Mouse (Mus musculus) retina, embryonic 14.5 days (tissue): ENCODE measurements around the gene Atp1b4.
"Not testable (repeated sequence)": the region's sequence is repeated elsewhere in the genome, so short reads cannot be mapped to it uniquely, and the experiment has no call there.

Source experiments
- DNase-seq: peaks from one replicate; pipeline ENCODE4 v3.0.0-alpha.2; 2015; ENCODE audit warnings: low spot score

Atp1b4 gene

DNA sequence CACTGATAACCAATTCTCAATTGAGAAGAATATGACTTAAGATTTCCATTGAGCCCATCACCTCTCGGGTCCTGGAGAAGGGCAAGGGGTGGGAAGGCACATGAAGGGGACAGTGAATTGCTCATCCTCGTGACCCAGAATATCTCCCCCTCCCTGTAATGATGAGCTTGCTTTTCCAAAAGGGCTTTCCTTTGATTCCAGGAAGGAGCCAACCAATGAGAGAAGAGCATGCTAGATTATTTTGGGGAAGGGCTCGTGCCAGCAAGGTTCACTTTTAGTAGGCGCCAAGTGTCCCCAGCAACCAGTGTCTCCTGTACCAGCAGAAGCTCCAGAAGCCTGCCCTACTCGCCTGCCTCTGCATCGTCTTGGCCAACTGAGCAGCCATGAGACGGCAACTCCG, at the start of gene Atp1b4:
TSS of gene Atp1b4 (plus strand) at position 301 of the 400 bp plus-strand sequence.
- no peak for DNase-seq

GRCm38 (mm10) chrX:38308597-38308996, 7.4 kb upstream of the Atp1b4 start:
- DNase-seq: no peak

DNA sequence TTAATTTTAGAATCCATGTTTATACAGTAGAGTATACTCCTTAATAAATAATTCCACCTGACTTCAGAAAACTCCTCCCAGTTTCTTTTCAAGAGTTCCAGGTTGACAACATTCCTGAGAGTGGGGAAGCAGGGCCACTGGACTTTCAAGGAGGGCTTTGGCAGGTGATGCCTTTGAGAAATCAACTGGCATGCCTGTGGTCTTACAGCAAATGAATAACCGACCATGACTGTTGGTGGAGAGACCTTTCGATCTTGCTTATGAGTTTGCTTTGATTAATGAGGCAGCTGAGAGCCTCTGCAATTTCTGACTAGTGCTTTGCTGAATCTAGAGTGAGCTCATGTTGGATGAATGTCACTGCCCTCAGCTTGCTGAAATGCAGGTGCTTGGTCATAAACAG, 4.9 kb upstream of the Atp1b4 start:
- no peak for DNase-seq

GRCm38 (mm10) chrX:38312910-38313625, 2.9 kb upstream of the Atp1b4 start:
- DNase-seq: peak; percentile 42

GRCm38 (mm10) chrX:38313626-38314210, 2.3 kb upstream of the Atp1b4 start:
- no peak for DNase-seq

GRCm38 (mm10) chrX:38330695-38331406, 14.9 kb downstream of the Atp1b4 start:
- no peak for DNase-seq

GRCm38 (mm10) chrX:38334329-38335279, 18.6 kb downstream of the Atp1b4 start:
- peak; percentile 5 for DNase-seq

DNA sequence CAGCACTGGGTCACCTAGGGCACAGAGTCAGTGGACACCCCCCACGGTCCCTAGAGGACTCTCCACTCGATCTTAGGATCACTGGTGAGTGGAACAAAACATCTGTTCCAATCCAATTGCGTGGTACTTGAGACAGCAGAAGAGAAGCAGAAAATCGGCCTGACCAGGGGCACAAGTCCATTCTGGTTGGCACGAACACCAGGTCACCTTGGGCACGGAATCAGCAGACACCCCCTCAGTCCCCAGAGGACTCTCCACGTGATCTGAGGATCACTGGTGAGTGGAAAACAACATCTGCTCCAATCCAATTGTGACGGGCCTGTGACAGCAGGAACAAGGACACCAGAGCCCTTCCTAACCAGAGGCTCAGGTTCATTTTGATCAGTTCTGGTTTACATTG, 46.0 kb downstream of the Atp1b4 start:
- no peak for DNase-seq

- not testable (repeated sequence) for DNase-seq
Measured at GRCm38 (mm10) chrX:38364621-38365020, 48.6 kb downstream of the Atp1b4 start.

DNA sequence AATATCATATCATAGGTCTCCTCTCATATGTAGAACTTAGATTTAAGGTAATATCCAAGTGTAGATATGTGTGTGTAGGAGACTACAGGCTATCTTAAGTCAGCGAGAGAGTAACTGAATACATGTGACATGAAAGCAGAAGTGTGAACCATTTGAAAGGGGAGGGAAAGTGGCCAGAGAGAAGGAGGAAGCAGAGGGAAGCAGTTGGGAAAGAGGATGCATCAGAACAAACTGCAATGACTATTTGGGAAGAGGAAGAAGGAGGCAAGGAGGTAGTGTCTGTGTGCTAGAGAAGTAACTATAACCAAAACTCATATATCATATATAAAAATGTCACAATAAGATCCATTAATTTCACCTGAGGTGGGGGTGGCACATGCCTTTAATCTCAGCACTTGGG, 57.2 kb downstream of the Atp1b4 start:
- DNase-seq: not testable (repeated sequence)
